Mouse (Mus musculus) brain, embryonic 14.5 days (tissue): ENCODE measurements around the gene Rpn1.

ENCODE experiments used
- CTCF ChIP-seq: fragments of 200-500 bp; IDR thresholded peaks from 2 replicates; pipeline ENCODE4 v1.5.1; 2012; ENCODE audit warnings: inconsistent platforms, mild to moderate bottlenecking, moderate library complexity, borderline replicate concordance; ENCODE audit not compliant: insufficient read depth, insufficient read length; ENCODE audit errors: extremely low read depth
- POLR2A ChIP-seq: fragments of 200-500 bp; IDR thresholded peaks from 2 replicates; pipeline ENCODE4 v1.6.1; 2012; ENCODE audit warnings: mild to moderate bottlenecking, inconsistent platforms, borderline replicate concordance; ENCODE audit not compliant: poor library complexity, insufficient read depth, insufficient read length, severe bottlenecking; ENCODE audit errors: extremely low read depth

DNA sequence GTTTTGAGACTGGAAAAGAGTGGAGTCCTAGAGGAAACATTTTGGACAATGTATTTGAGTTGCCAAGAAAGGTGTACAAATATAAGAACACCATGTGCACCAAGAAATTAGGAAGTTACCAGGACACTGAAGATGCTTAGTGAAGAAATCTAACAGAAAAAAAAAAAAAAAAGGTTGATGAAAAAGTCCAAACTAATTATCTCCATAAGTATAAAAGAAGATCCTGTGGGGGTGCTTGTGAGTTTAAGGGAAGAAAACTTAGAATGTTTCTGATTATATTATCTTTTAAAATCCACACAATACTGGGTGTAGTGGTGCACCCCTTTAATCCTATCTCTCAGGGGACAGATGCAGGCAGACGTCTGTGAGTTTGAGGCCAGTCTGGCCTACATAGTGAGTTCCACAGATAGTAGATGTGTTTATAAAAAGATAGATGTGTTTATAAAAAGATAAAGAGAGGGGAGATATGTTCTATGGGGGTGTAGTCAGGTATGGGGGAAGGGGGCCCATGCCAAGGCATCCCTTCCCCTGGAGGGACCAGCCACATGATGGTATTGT, 8.2 kb upstream of the Rpn1 start:
- TF ChIP-seq CTCF (no peak), POLR2A (no peak)
